Mouse (Mus musculus): ENCODE data around the gene Sv2a.
A peak's percentile ranks its signal among the peaks of the same experiment; 100 is the strongest.

GRCm38 (mm10) chr3:96219661-96220130, 38.7 kb downstream of the Sv2a start, which contains the start of the genes Bola1 and Hist2h2ab:
- TF ChIP-seq CTCF (IDR thresholded peaks at IDR 0.05; ENCODE audit: borderline replicate concordance, insufficient read depth, low read length): no peak
- TF ChIP-seq POLR2A (IDR thresholded peaks at IDR 0.05; ENCODE audit: low read depth, low read length): peak; percentile 78
